Mouse (Mus musculus): ENCODE results near the gene Rnf17.

Rnf17 gene

GRCm38 (mm10) chr14:56402311-56403071, at the start of gene Rnf17:
Gene Rnf17 (plus strand): TSS chr14:56402581.
- ATAC-seq (ENCODE audit: insufficient number of reproducible peaks, low FRiP score, low TSS enrichment) = no peak

DNA sequence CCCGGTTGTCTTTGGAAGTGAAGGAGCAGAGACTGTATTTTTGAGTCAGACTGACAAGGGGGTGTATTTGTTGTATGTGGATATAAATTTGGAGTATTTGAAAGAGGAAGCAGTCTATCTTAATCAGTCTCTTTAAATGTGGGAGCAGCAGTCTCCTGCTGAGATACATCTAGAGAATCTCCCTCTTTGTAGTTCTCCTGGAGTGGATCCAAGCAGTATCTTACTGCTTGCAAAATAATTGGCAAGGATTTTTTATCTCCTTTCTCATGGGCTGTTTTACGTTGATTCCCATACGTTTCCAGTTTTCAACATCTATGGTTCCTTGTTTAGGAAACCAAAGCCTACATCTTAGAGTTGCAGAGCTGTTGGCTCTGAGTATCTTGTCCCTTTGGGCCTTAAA, 47.6 kb upstream of the Rnf17 start:
- ATAC-seq (ENCODE audit: insufficient number of reproducible peaks, low FRiP score, low TSS enrichment) = no peak

DNA sequence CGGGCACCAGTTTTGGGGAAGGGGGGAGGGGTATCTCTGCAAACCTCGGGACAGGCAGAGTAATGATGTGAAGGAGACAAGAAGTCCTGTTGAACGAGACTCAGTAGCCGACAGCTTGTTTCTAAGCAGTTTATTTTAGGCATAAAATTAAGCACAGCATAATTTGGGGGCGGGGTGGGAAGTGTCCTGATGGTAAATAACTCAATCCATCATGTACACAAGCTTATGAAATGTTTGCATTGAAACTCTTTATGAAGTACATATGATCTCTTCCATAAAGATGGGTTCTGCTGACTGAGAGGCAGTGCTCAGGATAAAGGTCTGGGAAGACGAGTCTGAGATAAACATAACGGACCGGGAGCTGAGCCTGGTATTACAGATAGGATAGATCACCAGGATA, 47.0 kb upstream of the Rnf17 start:
- ATAC-seq (ENCODE audit: insufficient number of reproducible peaks, low FRiP score, low TSS enrichment) = no peak

DNA sequence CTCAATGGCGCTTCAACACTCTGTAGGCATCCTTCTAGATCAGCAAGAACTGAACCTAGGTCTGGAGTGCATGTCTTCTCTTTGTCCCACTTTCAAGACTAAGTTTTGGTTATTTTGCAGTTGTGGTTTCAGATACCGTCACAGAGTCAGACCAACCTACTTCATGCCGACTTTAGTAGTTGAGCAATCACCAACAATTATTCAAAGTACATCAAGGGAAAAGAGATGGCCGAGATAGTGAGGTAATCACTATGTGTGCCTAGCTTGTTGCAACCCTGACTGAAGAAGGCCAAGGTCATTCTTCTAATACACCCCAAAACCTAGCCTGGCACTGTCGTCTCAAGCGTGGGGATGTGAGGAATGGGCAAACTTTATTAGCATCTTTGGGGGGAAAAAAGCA, 46.2 kb upstream of the Rnf17 start:
- no peak for ATAC-seq (ENCODE audit: insufficient number of reproducible peaks, low FRiP score, low TSS enrichment)

DNA sequence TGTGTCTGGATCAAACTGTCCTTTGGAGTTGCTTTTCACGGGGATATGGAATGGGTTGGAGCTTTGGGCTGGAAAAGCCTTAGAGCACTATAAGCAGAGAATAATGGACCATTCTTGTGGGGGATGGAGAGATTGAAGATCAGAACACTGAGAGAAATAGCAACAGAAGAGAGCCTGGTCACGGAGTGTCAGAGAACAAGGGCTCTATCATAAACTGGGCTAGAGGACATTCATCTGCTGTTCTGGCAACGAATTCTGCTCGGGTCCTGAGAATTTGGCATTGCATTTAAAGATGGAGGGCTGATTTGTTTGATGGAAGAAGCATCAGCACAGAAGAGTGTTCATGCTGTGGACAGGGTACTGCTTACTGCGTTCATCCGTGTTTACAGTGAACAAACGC, 44.0 kb upstream of the Rnf17 start:
- no peak for ATAC-seq (ENCODE audit: insufficient number of reproducible peaks, low FRiP score, low TSS enrichment)

- no peak for ATAC-seq (ENCODE audit: insufficient number of reproducible peaks, low FRiP score, low TSS enrichment)
Observed at GRCm38 (mm10) chr14:56359131-56359530, 43.2 kb upstream of the Rnf17 start.

DNA sequence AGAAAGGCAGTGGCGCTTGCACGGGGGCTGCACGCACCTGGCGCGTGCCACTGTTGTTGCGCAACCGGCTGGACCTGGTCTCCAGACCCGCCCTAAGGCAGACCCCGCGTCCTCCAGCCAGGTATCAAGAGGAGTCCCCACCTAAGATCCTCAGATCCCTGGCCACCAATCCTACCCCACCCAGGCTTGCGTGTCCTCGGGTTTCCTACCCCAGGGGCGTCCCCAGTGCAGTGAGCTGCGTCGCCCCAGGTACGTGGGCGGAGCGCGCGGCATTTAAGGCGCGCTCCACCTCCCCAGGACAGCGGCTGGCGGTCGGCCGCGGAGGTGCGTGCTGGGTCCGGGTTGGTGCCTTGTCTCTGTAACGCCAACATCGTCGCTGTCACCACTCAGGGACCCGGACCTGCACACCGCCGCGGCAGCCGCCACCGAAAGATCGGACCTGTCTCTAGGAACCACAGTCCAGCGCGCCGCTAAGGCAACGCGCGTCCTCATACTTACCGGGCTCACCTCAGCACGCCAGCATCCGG, 37.6 kb upstream of the Rnf17 start, which contains the start of gene Atp12a:
Atp12a (plus strand) TSS at position 358 of the 527 bp plus-strand sequence.
- ATAC-seq (ENCODE audit: insufficient number of reproducible peaks, low FRiP score, low TSS enrichment) = no peak

- ATAC-seq (ENCODE audit: insufficient number of reproducible peaks, low FRiP score, low TSS enrichment) = no peak
Observed at GRCm38 (mm10) chr14:56365292-56365691, 37.1 kb upstream of the Rnf17 start.

DNA sequence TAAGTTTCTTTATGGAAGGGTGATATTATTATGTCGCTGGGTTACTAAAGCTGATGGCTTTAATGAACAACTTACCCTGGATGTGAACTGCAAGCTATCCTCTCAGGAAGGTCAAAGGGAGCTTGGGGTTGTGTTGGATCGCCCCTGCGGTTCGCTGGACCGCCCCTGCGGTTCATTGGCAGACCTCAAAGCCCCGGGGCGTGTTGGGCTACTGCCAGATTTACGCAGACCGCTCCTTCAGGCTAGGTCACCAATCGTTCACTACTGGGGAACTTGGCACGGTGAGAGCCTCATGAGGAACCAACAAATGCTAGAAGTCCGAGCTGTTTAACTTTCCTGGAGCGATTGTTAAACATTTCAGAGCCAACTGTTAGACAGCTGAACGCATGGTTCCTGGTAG, 35.7 kb upstream of the Rnf17 start:
- no peak for ATAC-seq (ENCODE audit: insufficient number of reproducible peaks, low FRiP score, low TSS enrichment)

DNA sequence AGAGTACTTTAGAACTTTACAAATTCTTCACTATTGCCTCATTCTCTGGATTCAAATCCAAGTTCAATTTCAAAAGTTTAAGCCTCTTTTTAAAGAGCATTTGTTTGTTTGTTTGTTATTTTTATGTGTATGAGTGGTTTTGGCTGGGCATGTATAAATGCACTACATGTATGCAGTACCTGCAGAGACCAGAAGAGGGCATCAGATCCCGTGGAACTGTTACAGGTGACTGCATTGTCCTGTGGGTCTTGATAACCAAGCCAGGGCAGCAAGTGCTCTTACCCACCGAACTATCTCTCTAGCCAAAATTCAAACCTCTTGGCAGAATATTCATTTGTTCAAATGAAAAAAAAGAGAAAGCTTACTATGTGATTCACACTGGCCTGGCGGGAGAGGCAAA, 33.5 kb upstream of the Rnf17 start:
- no peak for ATAC-seq (ENCODE audit: insufficient number of reproducible peaks, low FRiP score, low TSS enrichment)

DNA sequence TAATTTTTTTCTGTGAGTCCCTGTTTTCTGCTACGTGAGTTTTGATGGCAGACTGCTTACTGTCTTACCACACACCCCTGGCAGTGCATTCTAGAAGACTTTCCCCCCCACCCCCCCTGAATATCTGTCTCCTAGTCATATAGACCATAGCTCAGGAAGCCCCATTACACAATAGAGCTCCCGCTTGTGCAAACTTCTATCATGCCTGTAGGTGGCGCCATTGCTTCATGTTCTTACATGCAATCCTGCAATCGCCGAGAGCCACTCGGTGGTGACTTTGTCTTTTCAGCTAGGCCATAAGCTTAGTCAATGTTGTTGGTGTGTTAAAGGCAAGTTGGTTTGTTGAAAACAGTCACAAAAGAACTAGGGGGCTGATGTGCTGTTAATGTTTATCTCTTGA, 26.6 kb upstream of the Rnf17 start:
- ATAC-seq (ENCODE audit: insufficient number of reproducible peaks, low FRiP score, low TSS enrichment) = peak; percentile 85

DNA sequence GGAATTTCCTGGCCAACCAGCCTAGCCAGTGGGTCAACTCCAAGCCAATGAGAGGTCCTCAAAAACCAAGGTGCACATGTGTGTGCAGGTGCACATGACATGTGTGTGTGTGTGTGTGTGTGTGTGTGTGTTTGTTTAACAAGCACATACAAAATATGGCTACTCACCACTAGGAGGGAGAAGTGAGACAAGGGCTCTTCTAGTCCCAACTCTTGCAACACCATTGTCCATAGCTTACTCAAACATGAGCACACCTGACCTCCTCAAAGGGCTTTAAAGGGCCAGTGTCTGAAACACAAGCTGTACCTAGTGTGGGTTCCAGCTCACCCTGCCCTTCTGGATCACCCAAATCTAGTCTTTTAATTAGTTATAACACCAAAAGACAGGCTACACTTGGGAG, 24.6 kb upstream of the Rnf17 start:
- no peak for ATAC-seq (ENCODE audit: insufficient number of reproducible peaks, low FRiP score, low TSS enrichment)

DNA sequence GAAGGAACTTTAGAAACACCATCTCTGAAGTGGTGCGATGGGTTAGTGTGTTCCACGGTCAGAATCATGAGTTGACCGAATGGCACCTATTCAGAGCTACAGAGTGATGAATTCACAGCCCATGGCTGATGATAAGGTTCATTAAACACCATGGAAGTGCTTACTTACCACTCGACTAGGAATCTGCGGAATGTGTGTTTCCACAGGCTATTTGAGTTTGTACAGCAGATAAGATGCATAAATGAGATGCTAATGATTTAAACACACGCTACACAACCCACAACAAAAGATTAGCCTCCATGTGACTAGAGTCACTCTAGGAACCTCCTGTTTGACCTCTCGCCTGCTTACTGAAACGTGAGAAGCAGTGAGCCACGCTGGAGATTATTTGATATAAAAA, 23.0 kb upstream of the Rnf17 start:
- no peak for ATAC-seq (ENCODE audit: insufficient number of reproducible peaks, low FRiP score, low TSS enrichment)

GRCm38 (mm10) chr14:56382366-56382765, 20.0 kb upstream of the Rnf17 start:
- ATAC-seq (ENCODE audit: insufficient number of reproducible peaks, low FRiP score, low TSS enrichment) = no peak

DNA sequence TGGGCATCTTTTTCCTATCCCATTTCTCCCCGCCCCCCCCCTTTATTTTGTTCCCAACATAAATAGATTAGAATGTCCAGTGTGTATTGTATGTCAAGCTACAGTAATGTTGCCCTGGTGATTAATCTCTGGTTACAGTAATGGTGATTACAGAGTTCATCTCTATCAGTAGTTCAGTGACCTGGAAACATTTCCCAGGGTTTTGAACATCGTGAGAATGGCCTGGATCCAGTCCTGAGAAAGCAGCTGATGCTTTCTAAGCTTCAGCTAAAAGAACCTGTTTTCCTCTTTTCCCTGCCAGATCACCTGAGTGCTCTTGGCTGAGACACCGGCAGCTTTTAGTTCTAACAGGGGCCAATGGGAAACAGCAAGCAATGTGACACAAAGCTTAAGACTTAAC, 12.1 kb upstream of the Rnf17 start:
- ATAC-seq (ENCODE audit: insufficient number of reproducible peaks, low FRiP score, low TSS enrichment) = no peak

DNA sequence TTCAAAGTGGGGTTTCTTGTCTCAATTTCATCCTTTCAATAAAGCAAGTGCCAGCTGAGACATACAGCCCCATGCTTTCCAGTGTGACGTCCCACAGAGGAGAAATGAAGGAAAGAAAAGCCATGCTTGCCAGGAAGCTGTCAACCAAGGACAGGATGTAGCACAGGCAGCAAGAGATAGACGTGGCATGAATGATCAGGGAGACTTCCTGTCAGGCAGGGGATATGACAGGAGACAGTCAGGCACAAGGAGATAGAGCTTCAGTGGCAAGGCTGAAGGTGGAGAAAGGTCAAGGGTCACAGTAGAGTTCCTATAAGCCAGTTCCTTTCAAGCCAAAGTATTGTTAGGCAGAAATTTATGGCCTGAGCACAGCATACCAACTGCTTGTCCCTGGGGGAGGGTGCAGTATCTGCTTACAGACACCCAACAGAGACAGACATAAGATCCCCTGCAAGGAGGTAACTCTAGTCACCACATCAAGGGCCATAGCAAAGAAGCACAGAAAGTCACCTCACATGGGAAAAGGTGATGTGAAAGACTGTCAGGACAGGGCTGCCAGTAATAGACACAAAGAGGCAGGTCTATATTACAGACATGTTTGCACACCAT, 8.6 kb upstream of the Rnf17 start:
- ATAC-seq (ENCODE audit: insufficient number of reproducible peaks, low FRiP score, low TSS enrichment) = no peak

DNA sequence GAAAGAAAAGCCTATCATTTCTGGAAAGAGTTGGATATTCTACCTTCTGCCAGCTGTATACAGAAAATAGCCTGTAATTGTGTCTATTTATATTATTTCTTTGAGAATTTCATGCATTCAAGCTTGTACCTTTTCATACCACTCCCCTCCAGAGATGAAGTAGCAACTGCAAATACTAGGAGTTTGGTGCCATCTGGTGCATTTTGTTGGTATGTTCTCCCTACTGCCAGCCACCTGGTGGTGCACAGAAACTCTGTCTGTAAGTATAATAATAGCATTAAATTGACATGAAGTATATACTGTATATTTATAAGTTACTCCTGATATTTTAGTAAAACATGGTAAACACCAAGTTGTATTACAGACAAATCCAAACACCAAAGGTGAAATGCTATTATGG, 4.4 kb upstream of the Rnf17 start:
- ATAC-seq (ENCODE audit: insufficient number of reproducible peaks, low FRiP score, low TSS enrichment) = no peak

DNA sequence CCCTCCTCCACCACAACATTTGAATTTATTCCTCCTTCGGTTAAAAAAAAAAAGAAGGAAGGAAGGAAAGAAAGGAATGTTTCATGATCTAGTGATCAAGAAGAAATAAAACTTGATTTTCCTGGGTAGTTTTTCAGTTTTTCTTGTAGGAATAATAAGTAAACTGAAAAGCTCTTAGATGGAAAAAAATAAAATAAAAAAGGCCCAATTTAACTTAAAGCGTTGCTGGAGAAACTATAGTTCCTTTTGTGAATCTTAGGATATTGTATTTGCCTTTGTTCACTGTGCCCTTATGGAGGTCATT, 643 bp downstream of the Rnf17 start:
- no peak for ATAC-seq (ENCODE audit: insufficient number of reproducible peaks, low FRiP score, low TSS enrichment)

- no peak for ATAC-seq (ENCODE audit: insufficient number of reproducible peaks, low FRiP score, low TSS enrichment)
Observed at GRCm38 (mm10) chr14:56462090-56462489, 59.7 kb downstream of the Rnf17 start.

DNA sequence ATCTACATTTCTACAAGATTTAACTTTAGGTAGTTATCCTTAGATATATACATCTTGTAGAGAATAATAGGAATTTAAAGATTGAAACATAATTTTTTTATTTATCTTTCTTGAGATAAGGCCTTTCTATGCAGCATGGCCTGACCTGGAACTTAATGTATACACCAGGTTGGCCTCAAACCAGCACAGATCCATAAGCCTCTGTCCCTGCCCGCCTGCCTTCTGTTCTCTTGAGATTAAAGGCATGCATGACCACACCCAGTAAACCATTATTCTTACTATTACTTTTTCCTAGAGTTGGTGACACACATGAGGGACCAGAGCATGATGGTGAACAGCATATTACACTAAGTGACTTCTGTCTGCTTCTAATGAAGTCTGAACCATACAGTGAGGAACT, 60.3 kb downstream of the Rnf17 start:
- no peak for ATAC-seq (ENCODE audit: insufficient number of reproducible peaks, low FRiP score, low TSS enrichment)

GRCm38 (mm10) chr14:56468145-56468544, 65.8 kb downstream of the Rnf17 start:
- ATAC-seq (ENCODE audit: insufficient number of reproducible peaks, low FRiP score, low TSS enrichment) = no peak

GRCm38 (mm10) chr14:56489806-56490205, 87.4 kb downstream of the Rnf17 start:
- ATAC-seq (ENCODE audit: insufficient number of reproducible peaks, low FRiP score, low TSS enrichment) = no peak

Data from cerebellum, adult (tissue).